ENCODE assay signal across 2 mouse cellular contexts in the genomic region with DNA sequence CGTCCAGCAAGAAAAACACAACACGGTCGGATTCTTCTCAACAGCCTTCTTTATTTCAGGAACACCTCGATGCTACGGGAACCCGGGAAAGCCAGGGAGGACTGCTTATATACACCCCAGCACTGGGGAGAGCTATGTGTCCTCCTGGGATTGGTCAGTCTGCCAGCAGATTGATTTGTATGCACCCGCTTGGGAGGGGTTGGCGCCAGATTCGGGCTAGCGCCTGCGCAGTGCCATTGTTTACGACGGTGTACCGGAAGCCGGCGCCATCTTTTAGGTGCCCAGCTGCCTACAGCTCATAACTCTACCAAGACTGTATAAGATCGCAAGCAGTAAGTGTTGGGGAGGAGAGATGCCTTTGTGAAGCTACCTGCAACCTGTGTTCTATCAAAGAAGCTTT. TPM values are rescaled to one million over a fixed set of nuclear protein-coding genes. Genes with fewer than 3 reads are reported as not detected.
"Had no signal": no experiment of that assay in that cellular context is flagged by ENCODE, and none has a peak within 500 bp of the region (broad histone marks: within the 10 kb centered on the region; RNA-seq: fewer than 3 reads in every experiment).

No protein-coding gene starts in this region.

RNA-seq across cellular contexts. Expression of gene Brsk2, which starts 25.4 kb away (rescaled TPM):
- total RNA-seq: common myeloid progenitor, adult 5-6 weeks; granulocyte monocyte progenitor cell, adult 5-6 weeks had no signal
